Mouse (Mus musculus): ENCODE data around the gene Mbd3. TPM values are rescaled to one million over a fixed set of nuclear protein-coding genes. Genes with fewer than 3 reads are reported as not detected.
A peak's percentile ranks its signal among the peaks of the same experiment; 100 is the strongest.

The Mbd3 gene
- 216 and 221 TPM in 2 replicates for polyA plus RNA-seq (2014; fragmentation: Nextera tagmentation; extraction: Ambion mirVana)

- ATAC-seq (peak; percentile 96), DNase-seq (ENCODE audit: low spot score) (peak; percentile 100)
- Histone ChIP-seq H3K4me1 (ENCODE audit: control insufficient read depth, insufficient read depth, low read length) (peaks cover 18% of the 10 kb centered on the region), H3K9me3 (replicated peaks; ENCODE audit: control insufficient read depth, low read length) (no peaks in the 10 kb centered on the region), H3K4me2 (ENCODE audit: low read length) (peak within 1 kb of the TSS; percentile 56), H3K27ac (ENCODE audit: low read depth, low read length) (peak within 1 kb of the TSS; percentile 99), H3K9ac (ENCODE audit: low read length) (peak within 1 kb of the TSS; percentile 92), H3K36me3 (ENCODE audit: control insufficient read depth, insufficient read depth, low read length) (peaks cover 59% of the 10 kb centered on the region), H3K27me3 (replicated peaks; ENCODE audit: control insufficient read depth, insufficient read depth, low read length) (no peaks in the 10 kb centered on the region), H3K4me3 (ENCODE audit: low read depth, low read length) (peak within 1 kb of the TSS; percentile 87)
- under 1% methylated on average over 62 of the region's 82 CpGs for WGBS
These were observed at the start of gene Mbd3 for GRCm38 (mm10) chr10:80399191-80399972. TSS of gene Mbd3 (minus strand) at chr10:80399550.

DNA sequence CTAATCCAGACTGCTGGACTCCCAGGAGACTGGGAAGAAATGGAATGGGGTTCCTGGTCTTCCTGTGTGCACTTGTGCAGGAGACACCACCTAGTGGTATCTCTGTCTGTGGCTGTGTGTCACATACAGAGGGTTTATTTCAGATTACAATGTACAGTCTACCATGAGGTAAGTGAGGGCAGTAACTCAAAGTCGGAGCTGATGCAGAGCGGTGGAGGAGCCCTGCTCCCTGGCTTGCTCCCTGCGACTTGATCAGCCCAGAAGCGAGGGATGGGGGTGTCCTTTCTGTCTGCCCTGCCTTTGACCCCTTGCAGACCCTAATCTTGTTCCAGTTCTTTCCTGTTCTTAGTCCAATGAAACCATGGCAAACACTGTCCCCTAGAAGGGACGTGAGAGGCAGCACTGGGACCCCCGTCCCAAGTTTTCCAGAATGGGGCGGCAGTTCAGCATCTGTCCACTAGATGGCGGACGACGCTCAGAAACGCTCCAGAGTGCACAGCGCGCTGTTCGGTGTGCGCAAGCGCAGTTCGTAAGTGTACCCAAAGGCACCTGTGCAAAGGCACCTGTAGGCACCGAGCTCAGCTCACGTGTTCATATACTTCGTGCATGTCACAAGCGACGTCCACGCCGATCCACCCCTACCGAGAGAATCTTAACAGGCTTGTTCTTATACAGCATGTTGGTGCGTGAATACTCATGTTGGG, 46.7 kb upstream of the Mbd3 start:
- H3K4me2 ChIP-seq (ENCODE audit: low read length): peak overlapping the region; percentile 36
- no peaks in the 10 kb centered on the region for H3K4me1 ChIP-seq (ENCODE audit: control insufficient read depth, insufficient read depth, low read length)
- peak; percentile 88 for ATAC-seq
- H3K9ac ChIP-seq (ENCODE audit: low read length): no peak overlapping the region; the same call in 1 of the 2 replicates
- no peaks in the 10 kb centered on the region for H3K36me3 ChIP-seq (ENCODE audit: control insufficient read depth, insufficient read depth, low read length)
- 8% methylated on average over 26 of the region's 26 CpGs for WGBS
- H3K27ac ChIP-seq (ENCODE audit: low read depth, low read length): no peak overlapping the region
- H3K9me3 ChIP-seq (replicated peaks; ENCODE audit: control insufficient read depth, low read length): no peaks in the 10 kb centered on the region
- no peak overlapping the region for H3K4me3 ChIP-seq (ENCODE audit: low read depth, low read length)
- 0 out of 2 replicates have a peak, but pooled peaks cover 3% of the 10 kb centered on the region for H3K27me3 ChIP-seq (replicated peaks; ENCODE audit: control insufficient read depth, insufficient read depth, low read length)
- peak; percentile 91 for DNase-seq (ENCODE audit: low spot score)

GRCm38 (mm10) chr10:80445052-80445451, 45.7 kb upstream of the Mbd3 start:
- 53% methylated on average over 1 of the region's 1 CpGs for WGBS
- Histone ChIP-seq H3K36me3 (ENCODE audit: control insufficient read depth, insufficient read depth, low read length) (no peaks in the 10 kb centered on the region), H3K27me3 (replicated peaks; ENCODE audit: control insufficient read depth, insufficient read depth, low read length) (0 out of 2 replicates have a peak, but pooled peaks cover 3% of the 10 kb centered on the region), H3K27ac (ENCODE audit: low read depth, low read length) (no peak overlapping the region), H3K4me1 (ENCODE audit: control insufficient read depth, insufficient read depth, low read length) (no peaks in the 10 kb centered on the region), H3K9ac (ENCODE audit: low read length) (no peak overlapping the region), H3K4me2 (ENCODE audit: low read length) (no peak overlapping the region), H3K4me3 (ENCODE audit: low read depth, low read length) (no peak overlapping the region), H3K9me3 (replicated peaks; ENCODE audit: control insufficient read depth, low read length) (no peaks in the 10 kb centered on the region)
- DNase-seq (ENCODE audit: low spot score) (no peak), ATAC-seq (no peak)

DNA sequence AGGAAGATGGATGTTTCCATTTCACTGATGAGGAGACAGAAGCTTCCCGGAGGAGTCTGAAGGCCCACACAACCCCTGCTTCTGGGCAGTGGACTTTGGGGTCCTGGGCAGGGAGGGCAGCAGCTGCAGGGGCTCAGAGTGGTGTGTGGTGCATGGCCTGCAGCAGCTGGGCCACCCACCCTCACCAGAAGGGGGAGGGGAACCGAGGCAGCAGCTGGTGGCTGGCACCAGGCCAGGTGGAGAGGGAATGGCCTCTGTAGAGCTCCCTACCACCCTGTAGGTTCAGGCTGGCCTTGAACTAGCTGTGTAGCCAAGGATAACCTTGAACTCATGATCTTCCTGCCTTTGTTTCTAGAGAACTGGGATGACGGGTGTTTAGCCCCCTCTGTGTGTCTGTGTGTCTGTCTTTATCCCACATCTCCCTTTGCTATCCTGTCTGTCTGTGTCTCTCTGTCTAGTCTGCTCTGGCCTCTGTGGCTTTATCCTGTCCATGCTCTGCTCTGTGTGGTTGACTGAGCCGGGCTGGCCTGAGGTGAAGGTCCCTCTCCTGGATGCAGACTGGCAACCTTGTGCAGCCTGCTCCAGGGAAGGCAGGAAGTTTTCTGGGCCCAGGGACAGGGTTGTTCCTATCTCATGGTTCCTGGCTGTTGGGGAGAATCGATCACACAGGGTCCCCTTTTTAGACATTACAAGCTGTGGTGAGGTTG, 45.1 kb upstream of the Mbd3 start:
- H3K9ac ChIP-seq (ENCODE audit: low read length): no peak overlapping the region; the same call in 1 of the 2 replicates
- WGBS: 36% methylated on average over 5 of the region's 5 CpGs
- no peak overlapping the region for H3K4me3 ChIP-seq (ENCODE audit: low read depth, low read length)
- no peaks in the 10 kb centered on the region for H3K4me1 ChIP-seq (ENCODE audit: control insufficient read depth, insufficient read depth, low read length)
- H3K9me3 ChIP-seq (replicated peaks; ENCODE audit: control insufficient read depth, low read length): no peaks in the 10 kb centered on the region
- H3K27me3 ChIP-seq (replicated peaks; ENCODE audit: control insufficient read depth, insufficient read depth, low read length): 0 out of 2 replicates have a peak, but pooled peaks cover 3% of the 10 kb centered on the region
- H3K27ac ChIP-seq (ENCODE audit: low read depth, low read length): no peak overlapping the region
- no peaks in the 10 kb centered on the region for H3K36me3 ChIP-seq (ENCODE audit: control insufficient read depth, insufficient read depth, low read length)
- no peak overlapping the region for H3K4me2 ChIP-seq (ENCODE audit: low read length)
- DNase-seq (ENCODE audit: low spot score): peak; percentile 41
- no peak for ATAC-seq

GRCm38 (mm10) chr10:80443575-80444278, 44.4 kb upstream of the Mbd3 start:
- WGBS: 78% methylated on average over 8 of the region's 8 CpGs
- Histone ChIP-seq H3K27ac (ENCODE audit: low read depth, low read length) (no peak overlapping the region), H3K4me3 (ENCODE audit: low read depth, low read length) (no peak overlapping the region), H3K4me2 (ENCODE audit: low read length) (no peak overlapping the region), H3K9me3 (replicated peaks; ENCODE audit: control insufficient read depth, low read length) (no peaks in the 10 kb centered on the region), H3K4me1 (ENCODE audit: control insufficient read depth, insufficient read depth, low read length) (no peaks in the 10 kb centered on the region), H3K9ac (ENCODE audit: low read length) (no peak overlapping the region), H3K27me3 (replicated peaks; ENCODE audit: control insufficient read depth, insufficient read depth, low read length) (0 out of 2 replicates have a peak, but pooled peaks cover 3% of the 10 kb centered on the region), H3K36me3 (ENCODE audit: control insufficient read depth, insufficient read depth, low read length) (no peaks in the 10 kb centered on the region)
- DNase-seq (ENCODE audit: low spot score) (no peak), ATAC-seq (no peak)

- Histone ChIP-seq H3K27me3 (replicated peaks; ENCODE audit: control insufficient read depth, insufficient read depth, low read length) (peaks cover 3% of the 10 kb centered on the region; the same call in 1 of the 2 replicates), H3K4me3 (ENCODE audit: low read depth, low read length) (no peak overlapping the region), H3K9me3 (replicated peaks; ENCODE audit: control insufficient read depth, low read length) (no peaks in the 10 kb centered on the region), H3K27ac (ENCODE audit: low read depth, low read length) (no peak overlapping the region), H3K4me2 (ENCODE audit: low read length) (no peak overlapping the region), H3K36me3 (ENCODE audit: control insufficient read depth, insufficient read depth, low read length) (no peaks in the 10 kb centered on the region), H3K4me1 (ENCODE audit: control insufficient read depth, insufficient read depth, low read length) (no peaks in the 10 kb centered on the region), H3K9ac (ENCODE audit: low read length) (no peak overlapping the region)
- DNase-seq (ENCODE audit: low spot score) (no peak), ATAC-seq (no peak)
- WGBS: 58% methylated on average over 2 of the region's 2 CpGs
These were observed 43.6 kb upstream of the Mbd3 start for GRCm38 (mm10) chr10:80442989-80443388.

- H3K27ac ChIP-seq (ENCODE audit: low read depth, low read length): no peak overlapping the region
- no peak overlapping the region for H3K4me3 ChIP-seq (ENCODE audit: low read depth, low read length)
- H3K4me2 ChIP-seq (ENCODE audit: low read length): no peak overlapping the region
- H3K9me3 ChIP-seq (replicated peaks; ENCODE audit: control insufficient read depth, low read length): no peaks in the 10 kb centered on the region
- H3K9ac ChIP-seq (ENCODE audit: low read length): no peak overlapping the region
- no peaks in the 10 kb centered on the region for H3K36me3 ChIP-seq (ENCODE audit: control insufficient read depth, insufficient read depth, low read length)
- H3K27me3 ChIP-seq (replicated peaks; ENCODE audit: control insufficient read depth, insufficient read depth, low read length): peaks cover 3% of the 10 kb centered on the region; the same call in 1 of the 2 replicates
- WGBS: 63% methylated on average over 8 of the region's 8 CpGs
- ATAC-seq: no peak
- DNase-seq (ENCODE audit: low spot score): no peak
- H3K4me1 ChIP-seq (ENCODE audit: control insufficient read depth, insufficient read depth, low read length): no peaks in the 10 kb centered on the region
These were observed 42.2 kb upstream of the Mbd3 start for GRCm38 (mm10) chr10:80441598-80441997.

GRCm38 (mm10) chr10:80440031-80440430, 40.7 kb upstream of the Mbd3 start:
- ATAC-seq (no peak), DNase-seq (ENCODE audit: low spot score) (no peak)
- H3K9ac ChIP-seq (ENCODE audit: low read length): no peak overlapping the region
- no peak overlapping the region for H3K4me3 ChIP-seq (ENCODE audit: low read depth, low read length)
- no peaks in the 10 kb centered on the region for H3K36me3 ChIP-seq (ENCODE audit: control insufficient read depth, insufficient read depth, low read length)
- H3K9me3 ChIP-seq (replicated peaks; ENCODE audit: control insufficient read depth, low read length): no peaks in the 10 kb centered on the region
- no peaks in the 10 kb centered on the region; the same call in 1 of the 2 replicates for H3K27me3 ChIP-seq (replicated peaks; ENCODE audit: control insufficient read depth, insufficient read depth, low read length)
- no peaks in the 10 kb centered on the region for H3K4me1 ChIP-seq (ENCODE audit: control insufficient read depth, insufficient read depth, low read length)
- no peak overlapping the region for H3K27ac ChIP-seq (ENCODE audit: low read depth, low read length)
- no peak overlapping the region for H3K4me2 ChIP-seq (ENCODE audit: low read length)

Data from forebrain, embryonic 14.5 days (tissue).